Mouse (Mus musculus): ENCODE measurements at regions not wholly inside any gene's neighbourhood (a gene's known extent, or its start where the extent isn't known, plus 50 kb on each side); places are given as distances from the start of the nearest gene placed in this dataset.

- DNase-seq (ENCODE audit: low spot score), result no peak
Measured at GRCm38 (mm10) chr5:45121751-45122280, 322.3 kb upstream of the Ldb2 start.

GRCm38 (mm10) chr5:45119757-45120156 is 320.3 kb upstream of the Ldb2 start:
- no peak for DNase-seq (ENCODE audit: low spot score)

GRCm38 (mm10) chr5:45111246-45111645 is 311.8 kb upstream of the Ldb2 start:
- no peak for DNase-seq (ENCODE audit: low spot score)

- DNase-seq (ENCODE audit: low spot score), result no peak
Measured at GRCm38 (mm10) chr5:45110797-45111196, 311.3 kb upstream of the Ldb2 start.

GRCm38 (mm10) chr5:45105236-45105816 is 305.8 kb upstream of the Ldb2 start:
- no peak for DNase-seq (ENCODE audit: low spot score)

- DNase-seq (ENCODE audit: low spot score), result no peak
Measured at GRCm38 (mm10) chr5:45103763-45104428, 304.4 kb upstream of the Ldb2 start.

GRCm38 (mm10) chr5:45102661-45103060 is 303.2 kb upstream of the Ldb2 start:
- no peak for DNase-seq (ENCODE audit: low spot score)

GRCm38 (mm10) chr5:45101777-45102176 is 302.3 kb upstream of the Ldb2 start:
- DNase-seq (ENCODE audit: low spot score), result no peak

- DNase-seq (ENCODE audit: low spot score), result no peak
Measured at GRCm38 (mm10) chr5:45099082-45099481, 299.6 kb upstream of the Ldb2 start.

- DNase-seq (ENCODE audit: low spot score), result no peak
Measured at GRCm38 (mm10) chr5:45097941-45098340, 298.5 kb upstream of the Ldb2 start.

- DNase-seq (ENCODE audit: low spot score), result no peak
Measured at GRCm38 (mm10) chr5:45084741-45085140, 285.3 kb upstream of the Ldb2 start.

- no peak for DNase-seq (ENCODE audit: low spot score)
Measured at GRCm38 (mm10) chr5:45082601-45083000, 283.1 kb upstream of the Ldb2 start.

GRCm38 (mm10) chr5:45076347-45076890 is 276.9 kb upstream of the Ldb2 start:
- DNase-seq (ENCODE audit: low spot score), result no peak

GRCm38 (mm10) chr5:45075195-45075594 is 275.7 kb upstream of the Ldb2 start:
- no peak for DNase-seq (ENCODE audit: low spot score)

GRCm38 (mm10) chr5:45072529-45072928 is 273.0 kb upstream of the Ldb2 start:
- no peak for DNase-seq (ENCODE audit: low spot score)

- DNase-seq (ENCODE audit: low spot score), result no peak
Measured at GRCm38 (mm10) chr5:45065917-45066699, 266.6 kb upstream of the Ldb2 start.

- DNase-seq (ENCODE audit: low spot score), result peak; percentile 21
Measured at GRCm38 (mm10) chr5:45062567-45062966, 263.1 kb upstream of the Ldb2 start.

GRCm38 (mm10) chr5:45055276-45055959 is 255.9 kb upstream of the Ldb2 start:
- DNase-seq (ENCODE audit: low spot score), result no peak

GRCm38 (mm10) chr5:45049410-45049809 is 249.9 kb upstream of the Ldb2 start:
- no peak for DNase-seq (ENCODE audit: low spot score)

- no peak for DNase-seq (ENCODE audit: low spot score)
Measured at GRCm38 (mm10) chr5:45042914-45043313, 243.4 kb upstream of the Ldb2 start.

- no peak for DNase-seq (ENCODE audit: low spot score)
Measured at GRCm38 (mm10) chr5:45036430-45036829, 236.9 kb upstream of the Ldb2 start.

GRCm38 (mm10) chr5:45033146-45033545 is 233.7 kb upstream of the Ldb2 start:
- DNase-seq (ENCODE audit: low spot score), result no peak

Data from left cerebral cortex, adult 11 months (tissue).